8 mouse cellular contexts compared by ENCODE assay signal in the genomic region with DNA sequence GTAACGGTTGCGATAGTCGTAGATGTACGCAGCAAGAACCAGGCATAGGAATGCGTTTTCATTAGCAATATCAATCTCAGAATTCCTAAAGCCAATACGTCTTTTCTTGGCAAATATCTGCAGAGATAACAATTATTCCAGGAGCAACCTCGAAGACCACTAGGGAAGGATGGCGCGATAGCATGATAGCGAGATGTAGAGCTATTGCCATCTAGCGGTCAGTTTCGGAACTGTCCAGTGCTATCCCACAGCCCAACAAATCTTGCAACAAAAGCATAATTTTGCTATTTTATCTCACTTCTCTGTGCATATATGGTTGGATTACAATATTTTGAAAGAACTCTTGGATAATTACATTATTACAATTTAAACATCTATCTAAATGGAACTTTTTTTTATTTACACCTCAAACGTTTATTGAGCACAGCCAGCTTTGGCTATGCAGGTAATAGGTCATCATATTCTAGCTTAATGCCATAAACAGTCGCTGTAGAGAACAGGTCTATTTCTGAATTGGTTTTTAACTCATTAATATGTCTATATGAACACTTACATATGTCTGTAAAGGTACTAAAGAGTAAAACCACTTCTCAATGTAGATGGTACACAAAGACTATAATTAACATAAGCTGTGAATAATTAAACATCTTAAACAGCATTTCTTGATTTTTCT.
DNase-seq lines count a peak whose midpoint lies in the region; ATAC-seq and TF ChIP-seq lines count a peak whose summit lies in the region.

No protein-coding gene starts in this region.

- WGBS in heart, embryonic 15.5 days: 22% methylated on average over 14 of the region's 14 CpGs

- no peak for TF ChIP-seq POLR2A in cortical plate, adult 2 months (IDR thresholded peaks at IDR 0.05; ENCODE audit: extremely low read depth, insufficient read depth, low read length)

- H3K4me3 ChIP-seq in gastrocnemius, adult 2 months: no peak overlapping the region
- H3K4me3 ChIP-seq in cortical plate, adult 2 months (ENCODE audit: insufficient read depth, low read length): no peak overlapping the region
- H3K4me3 ChIP-seq in heart, embryonic 15.5 days: no peak overlapping the region

- 0 out of 2 replicates have a peak overlapping the region, but pooled peaks have one; percentile 27 for H3K4me2 ChIP-seq in heart, embryonic 15.5 days

- no peak overlapping the region for H3K27ac ChIP-seq in gastrocnemius, adult 2 months
- no peak overlapping the region for H3K27ac ChIP-seq in cortical plate, adult 2 months (ENCODE audit: insufficient read depth, low read length)
- H3K27ac ChIP-seq in heart, embryonic 15.5 days: no peak overlapping the region

- intact Hi-C loops in gastrocnemius, adult 2 months (cut with DNase I): no loop called here
- intact Hi-C loops in gastrocnemius, postnatal 36 days (cut with DNase I): no loop called here

- DNase-seq in gastrocnemius, adult 2 months: peak; percentile 31
- no peak for DNase-seq in gastrocnemius, postnatal 36 days
- peak; percentile 32 to 47 for DNase-seq in adrenal gland, adult 18-20 months (ENCODE audit: low spot score in 2 of 2)
- DNase-seq in layer of hippocampus, adult 9-11 months: peak; percentile 65
- peak; percentile 25 to 41 for DNase-seq in lung, postnatal 4 days
- peak; percentile 63 for DNase-seq in right cerebral cortex, postnatal 25 days

- ATAC-seq in heart, embryonic 15.5 days (replicated peaks; ENCODE audit: insufficient number of reproducible peaks, insufficient read depth, low FRiP score, low read depth): no peak

- H3K4me1 ChIP-seq in cortical plate, adult 2 months (ENCODE audit: control insufficient read depth, insufficient read depth, low read length): no peaks in the 10 kb centered on the region
- no peaks in the 10 kb centered on the region for H3K4me1 ChIP-seq in heart, embryonic 15.5 days (replicated peaks)

- peak; percentile 98 for TF ChIP-seq CTCF in gastrocnemius, adult 2 months (IDR thresholded peaks at IDR 0.05)
- TF ChIP-seq CTCF in cortical plate, adult 2 months (IDR thresholded peaks at IDR 0.05; ENCODE audit: extremely low read depth, insufficient read depth, low read length): peak; percentile 97

- H3K27me3 ChIP-seq in heart, embryonic 15.5 days: no peaks in the 10 kb centered on the region

- H3K36me3 ChIP-seq in heart, embryonic 15.5 days: no peaks in the 10 kb centered on the region

- H3K9ac ChIP-seq in heart, embryonic 15.5 days: no peak overlapping the region

- no peaks in the 10 kb centered on the region for H3K9me3 ChIP-seq in heart, embryonic 15.5 days (replicated peaks)

Comparison
In these comparisons a context has a peak if more than half of its experiments do, and no peak if none do; other contexts are left out.
1. DNase-seq: peak in gastrocnemius, adult 2 months (single experiment), adrenal gland, adult 18-20 months (2 of 2), layer of hippocampus, adult 9-11 months (single experiment), lung, postnatal 4 days (2 of 2) and right cerebral cortex, postnatal 25 days (single experiment); none in gastrocnemius, postnatal 36 days (0 of 2).